In genomic region chr8:46551615-46552440, GRCm38 (mm10) we compare ENCODE assay signal across 8 mouse cellular contexts. TPM values are rescaled to one million over a fixed set of nuclear protein-coding genes. Genes with fewer than 3 reads are reported as not detected.
DNase-seq lines count a peak whose midpoint lies in the region; ATAC-seq lines count a peak whose summit lies in the region.

TSS of gene Cenpu (plus strand) at chr8:46552028.

- H3K4me3 ChIP-seq in intestine, embryonic 14.5 days (ENCODE audit: low read depth, low read length): peak within 1 kb of the TSS; percentile 81

- peak within 1 kb of the TSS; percentile 67 for H3K27ac ChIP-seq in intestine, embryonic 14.5 days (ENCODE audit: low read depth)

- peak within 1 kb of the TSS; percentile 84 for H3K4me2 ChIP-seq in intestine, embryonic 14.5 days (ENCODE audit: low read length)

- peak within 1 kb of the TSS; percentile 59 for H3K9ac ChIP-seq in intestine, embryonic 14.5 days (ENCODE audit: low read length)

- H3K27me3 ChIP-seq in intestine, embryonic 14.5 days (replicated peaks; ENCODE audit: control insufficient read depth, insufficient read depth, low read length): no peaks in the 10 kb centered on the region

- no peaks in the 10 kb centered on the region for H3K36me3 ChIP-seq in intestine, embryonic 14.5 days (ENCODE audit: control insufficient read depth, insufficient read depth, low read length)

- WGBS in intestine, embryonic 14.5 days: under 1% methylated on average over 50 of the region's 50 CpGs

- peak; percentile 99 for DNase-seq in adrenal gland, adult 18-20 months (ENCODE audit: low spot score in 2 of 2)
- peak; percentile 99 for DNase-seq in embryo, embryonic 11 days
- DNase-seq in gastrocnemius, postnatal 25 days: peak; percentile 99
- DNase-seq in intestine, embryonic 14.5 days (ENCODE audit: low spot score): peak; percentile 99
- peak; percentile 100 for DNase-seq in left cerebral cortex, postnatal 14 days (ENCODE audit: low spot score in 2 of 2)
- DNase-seq in mesoderm, embryonic 11.5 days (ENCODE audit: low read depth, low spot score): peak; percentile 100
- DNase-seq in right cerebral cortex, postnatal 36 days (ENCODE audit: low spot score in 2 of 2): peak; percentile 99
- DNase-seq in yolk sac, embryonic 10.5 days (ENCODE audit: low spot score): peak; percentile 99

- intact Hi-C loops in left cerebral cortex, postnatal 14 days (cut with DNase I): no loop called here

- ATAC-seq in intestine, embryonic 14.5 days (replicated peaks; ENCODE audit: low FRiP score, low TSS enrichment, low read depth): peak; percentile 96

- H3K9me3 ChIP-seq in intestine, embryonic 14.5 days (ENCODE audit: control insufficient read depth, low read length): no peaks in the 10 kb centered on the region

- H3K4me1 ChIP-seq in intestine, embryonic 14.5 days (replicated peaks; ENCODE audit: control insufficient read depth, insufficient read depth, low read length): peaks cover 12% of the 10 kb centered on the region

RNA-seq across cellular contexts. Expression of gene Cenpu, which starts in this region (rescaled TPM):
- 1 to 10 TPM; 1.1 to 2.0 TPM for total RNA-seq in adrenal gland, adult 18-20 months (2021)
- total RNA-seq in gastrocnemius, postnatal 25 days (2021): 1 to 10 TPM in 1 of 2 experiments, under 1 TPM in 1; 0.41 to 1.2 TPM
- 19.8 and 20.0 TPM in 2 replicates for polyA plus RNA-seq in intestine, embryonic 14.5 days (2014; fragmentation: Nextera tagmentation; extraction: Ambion mirVana)
- total RNA-seq in left cerebral cortex, postnatal 14 days (2021): 1 to 10 TPM; 1.6 to 4.1 TPM

Comparison
In these comparisons a context has a peak if more than half of its experiments do, and no peak if none do; other contexts are left out.
1. Peak in every context shown above with its lines: DNase-seq, ATAC-seq, H3K4me3 ChIP-seq and H3K27ac ChIP-seq.